Comparison of ENCODE assay signal across 24 mouse cellular contexts in genomic region chr17:86586441-86586840, GRCm38 (mm10).
"Had no signal": no experiment of that assay in that cellular context is flagged by ENCODE, and none has a peak within 500 bp of the region (broad histone marks: within the 10 kb centered on the region; RNA-seq: fewer than 3 reads in every experiment).

No protein-coding gene starts in this region.

- H3K36me3 ChIP-seq: heart, embryonic 13.5 days; heart, embryonic 15.5 days; intestine, embryonic 15.5 days; limb, embryonic 13.5 days; limb, embryonic 15.5 days; liver, embryonic 12.5 days had no signal

- H3K9me3 ChIP-seq: heart, embryonic 13.5 days; heart, embryonic 15.5 days; intestine, embryonic 15.5 days; limb, embryonic 13.5 days; limb, embryonic 15.5 days; liver, embryonic 12.5 days had no signal

- H3K9ac ChIP-seq: heart, embryonic 13.5 days; heart, embryonic 15.5 days; hindbrain, embryonic 14.5 days; intestine, embryonic 15.5 days; limb, embryonic 13.5 days; limb, embryonic 15.5 days; liver, embryonic 12.5 days had no signal

- H3K4me1 ChIP-seq: intestine, embryonic 15.5 days; limb, embryonic 13.5 days; limb, embryonic 15.5 days; liver, embryonic 12.5 days had no signal

- H3K27me3 ChIP-seq: heart, embryonic 13.5 days; heart, embryonic 15.5 days; intestine, embryonic 15.5 days; limb, embryonic 13.5 days; limb, embryonic 15.5 days; liver, embryonic 12.5 days had no signal

- DNase-seq: gastrocnemius, postnatal 14 days; gastrocnemius, postnatal 36 days; heart, adult 18-20 months; heart, postnatal 14 days; heart, postnatal 36 days; kidney, adult 18-20 months; kidney, adult 8-10 months; kidney, postnatal 10 days; kidney, postnatal 25 days; kidney, postnatal 4 days; layer of hippocampus, postnatal 36 days; left cerebral cortex, postnatal 4 days had no signal

- ATAC-seq: hindbrain, embryonic 16.5 days; inflammation-experienced regulatory T-cells, adult 6 months; intestine, embryonic 15.5 days; intestine, postnatal 0 days; liver, embryonic 12.5 days had no signal

- H3K27ac ChIP-seq: heart, embryonic 13.5 days; heart, embryonic 15.5 days; hindbrain, embryonic 14.5 days; intestine, embryonic 15.5 days; layer of hippocampus, adult 2 months; limb, embryonic 13.5 days; limb, embryonic 15.5 days; liver, embryonic 12.5 days had no signal

- H3K4me2 ChIP-seq: heart, embryonic 11.5 days; heart, embryonic 13.5 days; heart, embryonic 15.5 days; hindbrain, embryonic 14.5 days; intestine, embryonic 15.5 days; limb, embryonic 13.5 days; limb, embryonic 15.5 days; liver, embryonic 12.5 days had no signal

- H3K4me3 ChIP-seq: heart, embryonic 13.5 days; heart, embryonic 15.5 days; intestine, embryonic 15.5 days; layer of hippocampus, adult 2 months; limb, embryonic 13.5 days; limb, embryonic 15.5 days; liver, embryonic 12.5 days had no signal
